Mouse (Mus musculus): ENCODE measurements at regions not wholly inside any gene's neighbourhood (a gene's known extent, or its start where the extent isn't known, plus 50 kb on each side); places are given as distances from the start of the nearest gene placed in this dataset.

DNA sequence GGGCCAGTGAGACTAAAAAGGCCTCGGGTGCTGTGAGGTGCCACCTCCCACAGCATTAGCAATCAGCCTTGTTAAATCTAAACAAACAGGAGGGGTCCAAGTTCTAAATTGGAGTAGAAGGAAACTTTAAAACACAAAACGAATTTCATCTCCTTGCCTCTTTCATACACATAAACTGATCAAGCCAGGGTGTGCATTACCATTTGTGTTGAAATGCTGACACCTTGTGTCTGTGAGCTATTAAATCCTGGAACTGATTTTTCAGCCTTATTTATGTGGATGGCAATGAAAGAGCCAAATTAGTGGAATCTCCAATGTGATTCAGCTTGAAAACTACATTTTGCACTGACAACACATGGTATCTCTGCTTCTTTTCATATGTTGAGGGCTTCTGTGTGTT lies 114.8 kb downstream of the Pcsk1 start:
- CTCF ChIA-PET: no interaction called here

GRCm38 (mm10) chr13:75223944-75224343 lies 134.3 kb downstream of the Pcsk1 start:
- CTCF ChIA-PET: no interaction called here

- CTCF ChIA-PET: no interaction called here
Observed at GRCm38 (mm10) chr13:75225581-75226297, 136.1 kb downstream of the Pcsk1 start.

- CTCF ChIA-PET: interaction anchor here (0.8 kb wide), 1 partner anchor 549 kb away, joined by 3 read pairs; no protein-coding TSS in a partner anchor
Observed at GRCm38 (mm10) chr13:75227616-75228277, 138.1 kb downstream of the Pcsk1 start.

- CTCF ChIA-PET: no interaction called here
Observed at GRCm38 (mm10) chr13:75236424-75236823, 146.8 kb downstream of the Pcsk1 start.

Data from spleen, embryonic (tissue).